Comparison of ENCODE assay signal across 25 mouse cellular contexts in the genomic region with DNA sequence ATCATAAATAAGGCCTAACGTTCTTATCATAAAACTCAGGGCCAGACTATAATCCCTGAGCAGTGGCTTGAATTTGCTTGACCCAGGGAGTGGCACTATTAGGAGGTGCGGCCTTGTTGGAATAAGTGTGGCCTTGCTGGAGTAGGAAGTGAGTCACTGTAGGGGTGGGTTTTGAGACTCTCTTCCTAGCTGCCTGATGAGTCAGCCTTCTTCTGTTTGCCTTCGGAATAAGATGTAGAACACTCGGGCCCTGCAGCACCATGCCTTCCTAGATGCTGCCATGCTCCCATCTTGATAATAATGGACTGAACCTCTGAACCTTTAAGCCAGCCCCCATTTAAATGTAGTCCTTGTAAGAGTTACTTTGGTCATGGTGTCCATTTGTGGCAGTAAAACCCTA.
DNase-seq lines count a peak whose midpoint lies in the region; TF ChIP-seq lines count a peak whose summit lies in the region.
"Had no signal": no experiment of that assay in that cellular context is flagged by ENCODE, and none has a peak within 500 bp of the region (broad histone marks: within the 10 kb centered on the region; RNA-seq: fewer than 3 reads in every experiment).

No protein-coding gene starts in this region.

- no peak for TF ChIP-seq POLR2A in heart, adult 2 months (IDR thresholded peaks at IDR 0.05; ENCODE audit: insufficient read depth, low read depth, low read length)

- H3K79me2 ChIP-seq in heart, adult 2 months (replicated peaks; ENCODE audit: control insufficient read depth, insufficient read depth, low read length) = no peaks in the 10 kb centered on the region

- H3K27me3 ChIP-seq in heart, adult 2 months (ENCODE audit: control insufficient read depth, insufficient read depth, low read length) = no peaks in the 10 kb centered on the region
- H3K27me3 ChIP-seq: CH12.LX; forebrain, embryonic 13.5 days; heart, embryonic 12.5 days; heart, embryonic 15.5 days; hindbrain, embryonic 13.5 days; intestine, embryonic 15.5 days had no signal

- intact Hi-C loops in heart, adult 2 months (cut with DNase I) = loop anchor here (10.0 kb wide), 1 partner anchor 117 kb away; no protein-coding TSS in a partner anchor

- no peak for TF ChIP-seq EP300 in heart, adult 2 months (IDR thresholded peaks at IDR 0.05; ENCODE audit: insufficient read depth, low read depth, low read length)

- TF ChIP-seq CTCF in heart, adult 2 months (IDR thresholded peaks at IDR 0.05) = no peak

- H3K4me1 ChIP-seq in heart, adult 2 months (ENCODE audit: control insufficient read depth, insufficient read depth, low read length) = no peaks in the 10 kb centered on the region
- H3K4me1 ChIP-seq: forebrain, embryonic 13.5 days; heart, embryonic 12.5 days; heart, embryonic 15.5 days; hindbrain, embryonic 10.5 days; hindbrain, embryonic 13.5 days; intestine, embryonic 15.5 days had no signal

- H3K4me3 ChIP-seq in heart, adult 2 months = no peak overlapping the region
- H3K4me3 ChIP-seq: forebrain, embryonic 10.5 days; forebrain, embryonic 13.5 days; heart, embryonic 12.5 days; heart, embryonic 15.5 days; hindbrain, embryonic 10.5 days; hindbrain, embryonic 13.5 days; intestine, embryonic 15.5 days had no signal

- H3K9ac ChIP-seq in heart, adult 2 months (ENCODE audit: low read depth, low read length) = no peak overlapping the region
- H3K9ac ChIP-seq: forebrain, embryonic 13.5 days; heart, embryonic 12.5 days; heart, embryonic 15.5 days; hindbrain, embryonic 13.5 days; intestine, embryonic 15.5 days had no signal

- H3K27ac ChIP-seq in heart, adult 2 months = no peak overlapping the region
- H3K27ac ChIP-seq: forebrain, embryonic 10.5 days; forebrain, embryonic 13.5 days; heart, embryonic 15.5 days; hindbrain, embryonic 10.5 days; hindbrain, embryonic 13.5 days; intestine, embryonic 15.5 days had no signal

- H3K36me3 ChIP-seq in heart, adult 2 months (ENCODE audit: control insufficient read depth, insufficient read depth, low read length) = no peaks in the 10 kb centered on the region
- H3K36me3 ChIP-seq: forebrain, embryonic 10.5 days; G1E; heart, embryonic 12.5 days; heart, embryonic 15.5 days; hindbrain, embryonic 10.5 days; hindbrain, embryonic 13.5 days; intestine, embryonic 15.5 days had no signal

- peak; percentile 46 for DNase-seq in adrenal gland, adult 2 months
- DNase-seq in adrenal gland, postnatal 14 days = no peak
- DNase-seq in heart, adult 11 months = peak; percentile 70
- DNase-seq in heart, adult 2 months = no peak
- peak; percentile 60 for DNase-seq in brain, adult 2 months (ENCODE audit: low read depth, low spot score)
- DNase-seq in c-Kit-positive CD71-positive TER-119-positive erythroid progenitor cells, embryonic 14.5 days (ENCODE audit: low spot score) = no peak
- DNase-seq: adrenal gland, postnatal 25 days; cerebellum, adult 18-20 months; cerebellum, adult 9-10 months; cerebellum, postnatal 14 days; gastrocnemius, postnatal 10 days; gastrocnemius, postnatal 36 days; heart, postnatal 10 days; heart, postnatal 36 days; kidney, adult 11 months; kidney, adult 8-10 months had no signal

- 75% methylated on average over 4 of the region's 4 CpGs for WGBS in heart, adult 2 months

Comparison
In these comparisons a context has a peak if more than half of its experiments do, and no peak if none do; other contexts are left out.
1. DNase-seq: peak in adrenal gland, adult 2 months (single experiment), heart, adult 11 months (single experiment) and brain, adult 2 months (single experiment); none in adrenal gland, postnatal 14 days (single experiment), heart, adult 2 months (0 of 2) and c-Kit-positive CD71-positive TER-119-positive erythroid progenitor cells, embryonic 14.5 days (single experiment).